Mouse (Mus musculus): ENCODE results near the gene Tent4a. TPM values are rescaled to one million over a fixed set of nuclear protein-coding genes. Genes with fewer than 3 reads are reported as not detected.

Tent4a gene
- total RNA-seq, 2 experiments from 2014 or later, result 17.2 to 17.6 TPM

DNA sequence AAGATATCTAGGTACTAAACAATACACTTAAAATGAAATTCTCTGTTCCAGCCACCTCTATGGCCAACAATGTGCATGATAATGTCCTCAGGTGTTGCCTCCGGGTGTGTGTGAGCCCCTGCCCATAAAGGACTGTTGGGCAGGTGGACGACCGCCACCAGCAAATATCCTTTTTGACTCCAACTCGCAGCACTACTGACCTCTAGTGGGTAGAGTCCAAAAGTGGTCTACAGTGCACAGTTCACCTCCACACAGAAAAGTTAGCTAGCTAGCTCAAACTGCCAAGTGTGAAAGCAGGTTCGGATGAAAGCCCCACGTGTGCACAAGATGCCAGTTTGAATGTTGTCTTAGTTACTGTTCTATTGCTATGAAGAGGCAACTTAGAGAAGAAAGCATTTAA lies 49.1 kb downstream of the Tent4a start:
- intact Hi-C loops (cut with DNase I), result loop anchor here (1.0 to 10.0 kb wide), 3 partner anchors 98 to 891 kb away; partner anchors contain the start of gene 1700001L19Rik
- peak; percentile 54 to 63 for DNase-seq

GRCm38 (mm10) chr13:69482751-69483150 lies 51.7 kb downstream of the Tent4a start:
- DNase-seq, result peak; percentile 69 to 75
- intact Hi-C loops (cut with DNase I), result loop anchor here (10.0 kb wide), 1 partner anchor 888 kb away; the partner anchor contains the start of gene 1700001L19Rik

- peak; percentile 83 for DNase-seq
- intact Hi-C loops (cut with DNase I), result loop anchor here (10.0 kb wide), 1 partner anchor 887 kb away; the partner anchor contains the start of gene 1700001L19Rik
These were observed 52.5 kb downstream of the Tent4a start for GRCm38 (mm10) chr13:69481634-69482505.

GRCm38 (mm10) chr13:69481026-69481425 lies 53.4 kb downstream of the Tent4a start:
- DNase-seq, result peak; percentile 66 to 76
- intact Hi-C loops (cut with DNase I), result loop anchor here (10.0 kb wide), 1 partner anchor 886 kb away; the partner anchor contains the start of gene 1700001L19Rik

- DNase-seq, result no peak
- intact Hi-C loops (cut with DNase I), result loop anchor here (10.0 kb wide), 1 partner anchor 885 kb away; the partner anchor contains the start of gene 1700001L19Rik
These were observed 54.5 kb downstream of the Tent4a start for GRCm38 (mm10) chr13:69479906-69480305.

DNA sequence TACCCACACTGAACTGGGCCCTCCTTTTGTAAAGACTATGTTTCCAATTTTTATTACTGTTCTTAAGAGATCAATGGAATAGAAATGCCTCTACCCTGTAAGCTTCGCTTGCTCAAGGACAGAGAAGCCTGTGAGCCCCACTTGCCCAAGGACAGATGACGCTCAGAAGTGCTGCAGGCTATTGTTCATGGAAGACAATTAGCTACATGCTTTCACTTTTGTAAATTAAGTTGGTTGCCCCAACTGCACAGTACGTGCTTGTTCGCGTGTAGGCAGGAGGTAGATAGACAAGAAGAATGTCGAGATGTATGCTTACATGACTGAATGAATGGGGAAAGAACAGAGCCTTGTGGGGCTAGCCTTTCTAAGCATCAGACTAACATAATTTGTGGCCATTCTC lies 55.7 kb downstream of the Tent4a start:
- no peak for DNase-seq
- intact Hi-C loops (cut with DNase I), result no loop called here

DNA sequence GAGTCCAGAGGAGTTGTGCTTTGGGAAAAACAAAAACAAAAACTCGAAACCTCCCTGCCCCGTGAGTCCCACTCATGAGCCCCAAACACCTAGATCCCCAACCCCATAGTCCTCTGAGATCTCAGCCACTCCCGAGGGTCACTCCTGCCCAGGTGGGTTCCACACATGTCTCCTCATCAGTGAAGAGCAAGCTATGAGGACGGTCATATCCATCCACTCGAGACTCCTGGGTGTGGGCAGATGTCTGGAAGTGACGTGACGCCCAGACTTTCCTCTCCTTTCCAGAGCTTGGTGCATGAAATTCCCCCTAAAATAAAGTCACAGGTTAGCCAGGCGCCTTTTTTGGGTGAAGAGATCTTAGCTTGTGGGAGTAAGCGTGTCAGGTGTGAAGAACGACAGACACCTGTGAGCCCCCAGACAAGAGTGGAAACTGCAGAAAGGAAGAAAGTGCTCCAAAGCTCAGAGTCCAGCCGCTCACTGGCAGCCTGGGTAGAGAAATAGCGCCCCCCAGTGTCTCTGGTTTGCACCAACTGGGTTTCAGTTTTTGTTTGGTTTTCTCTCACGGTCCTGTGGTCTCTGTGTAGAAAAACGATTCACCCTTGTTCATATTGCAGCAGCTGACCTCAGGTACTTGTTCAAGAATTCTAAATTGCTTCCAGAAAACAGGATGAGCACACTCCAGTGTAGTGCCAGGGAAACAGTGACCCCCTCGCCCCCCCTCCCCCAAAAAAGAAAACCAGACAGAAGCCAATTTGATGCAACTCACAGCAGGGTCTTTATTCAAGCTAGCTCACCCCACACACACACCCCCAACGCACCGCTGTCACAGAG lies 73.6 kb downstream of the Tent4a start:
- peak; percentile 46 to 65 for DNase-seq

DNA sequence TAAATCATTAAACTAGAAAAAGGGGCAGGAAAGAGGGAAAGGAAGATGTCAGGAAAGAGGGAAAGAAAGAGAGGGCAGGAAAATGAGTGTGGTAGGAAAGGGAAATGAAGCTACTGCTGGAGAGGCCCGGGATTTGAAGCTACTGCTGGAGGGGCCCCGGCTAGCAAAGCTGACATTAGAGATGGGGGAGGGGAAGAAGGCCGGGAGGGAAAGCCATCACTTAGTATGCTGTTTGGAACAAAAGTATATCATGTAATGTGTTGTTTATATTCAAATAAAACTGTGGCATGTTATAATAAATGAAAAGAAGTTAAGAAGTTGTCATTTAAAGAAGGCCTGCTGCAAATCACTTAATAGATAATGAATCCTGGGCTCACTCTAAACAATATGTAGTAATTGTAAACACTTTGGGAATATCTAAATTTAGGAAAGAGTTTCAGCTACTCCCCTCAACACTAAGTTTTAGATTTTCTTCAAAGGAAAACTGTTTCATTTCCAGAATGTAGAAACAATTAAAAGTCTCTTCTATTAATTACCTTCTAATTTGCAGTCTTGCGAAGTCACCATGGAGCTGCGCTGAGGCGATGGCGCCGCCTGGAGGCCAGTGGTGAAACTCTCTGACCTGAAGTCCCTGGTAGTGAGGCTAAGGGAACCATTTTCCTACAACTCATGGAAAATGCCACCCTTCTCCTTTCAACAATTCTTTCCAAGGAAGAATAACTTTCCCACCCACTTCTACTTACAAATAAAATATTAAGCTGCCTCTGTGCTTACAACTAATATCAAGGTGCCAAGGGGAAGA lies 74.6 kb downstream of the Tent4a start:
- intact Hi-C loops (cut with DNase I), result loop anchor here (2.0 kb wide), 1 partner anchor 457 kb away; no protein-coding TSS in a partner anchor
- peak; percentile 60 to 75 for DNase-seq

More for the DNA sequence above, 73.6 kb downstream of the Tent4a start:
- intact Hi-C loops (cut with DNase I), result loop anchor here (2.0 kb wide), 1 partner anchor 458 kb away; no protein-coding TSS in a partner anchor

- intact Hi-C loops (cut with DNase I), result no loop called here
- DNase-seq, result no peak
These were observed 75.5 kb downstream of the Tent4a start for GRCm38 (mm10) chr13:69458891-69459290.

DNA sequence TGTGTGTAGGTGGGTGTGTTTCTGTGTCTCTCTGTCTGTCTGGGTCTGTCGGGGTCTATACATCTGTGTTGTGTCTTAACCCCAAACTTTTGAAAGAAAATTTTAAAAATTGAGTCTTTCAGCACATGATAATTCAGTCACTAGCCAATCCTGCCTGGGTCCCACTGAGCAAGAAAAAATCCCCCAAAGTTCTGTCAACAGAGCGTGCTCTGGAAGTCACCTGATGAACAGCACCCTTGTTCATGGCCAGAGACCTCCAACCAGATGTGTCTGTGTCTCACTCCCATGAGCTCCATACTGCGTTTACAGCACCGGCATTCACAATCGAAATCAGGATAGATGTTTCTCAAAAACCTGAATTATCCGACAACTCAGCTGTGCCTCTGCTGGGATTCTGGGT lies 76.0 kb downstream of the Tent4a start:
- no peak for DNase-seq
- intact Hi-C loops (cut with DNase I), result no loop called here

DNA sequence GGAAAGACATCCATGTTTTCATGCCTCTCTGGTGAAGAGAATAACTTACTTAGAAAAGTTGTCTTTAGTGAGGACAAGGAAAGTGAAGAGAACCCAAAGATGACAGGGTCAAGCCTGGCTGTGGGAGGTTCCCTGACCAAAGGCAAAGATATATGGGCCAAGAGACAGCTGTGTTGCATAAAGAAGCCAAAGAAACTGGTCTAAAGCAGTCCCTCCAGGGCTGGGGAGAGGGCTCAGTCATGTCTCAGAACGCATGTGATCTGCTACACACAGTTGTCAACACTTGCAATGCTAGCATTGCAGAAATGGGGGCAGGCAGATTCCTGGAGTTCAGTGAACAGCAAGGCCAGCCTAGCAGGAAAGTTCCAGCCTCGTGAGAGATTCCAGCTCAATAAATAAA lies 77.3 kb downstream of the Tent4a start:
- DNase-seq, result peak; percentile 22 to 25
- intact Hi-C loops (cut with DNase I), result no loop called here

GRCm38 (mm10) chr13:69456641-69457040 lies 77.8 kb downstream of the Tent4a start:
- intact Hi-C loops (cut with DNase I), result no loop called here
- no peak for DNase-seq

DNA sequence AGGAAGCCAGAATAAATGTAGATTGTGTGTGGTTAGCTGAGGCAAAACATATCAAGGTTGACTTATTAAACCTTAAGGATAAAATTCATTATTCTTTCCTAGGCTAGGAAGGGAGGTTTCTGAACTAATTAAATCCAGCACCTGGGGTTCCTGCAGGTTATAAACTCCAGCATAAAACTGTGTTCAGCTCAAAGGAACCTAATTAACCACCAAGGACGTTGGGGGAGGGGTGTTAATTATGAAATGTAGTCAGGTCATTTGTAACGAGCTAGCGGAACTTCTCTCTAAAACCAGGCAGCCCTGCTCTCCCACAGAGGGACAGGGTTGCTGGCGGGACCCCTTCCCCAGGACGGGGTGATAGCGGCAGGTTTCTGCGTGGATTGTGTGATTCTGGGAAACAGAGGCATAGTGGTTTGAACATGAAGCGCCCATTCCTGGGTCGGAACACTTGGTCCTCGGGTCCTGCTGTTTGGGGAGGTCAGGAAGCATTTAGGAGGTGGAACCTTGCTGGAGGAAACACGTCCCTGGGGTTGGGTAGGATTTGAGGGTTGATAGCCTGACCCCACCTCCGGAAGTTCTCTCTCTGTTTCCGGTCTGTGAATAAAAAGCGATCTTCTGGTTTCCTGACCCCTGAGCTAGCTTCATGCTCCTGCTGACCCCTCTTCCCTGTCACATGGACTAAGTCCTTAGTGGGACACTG lies 78.8 kb downstream of the Tent4a start:
- no peak for DNase-seq
- intact Hi-C loops (cut with DNase I), result no loop called here

Other genes starting within 250 kb of the Tent4a start
- 10 to 100 TPM; 40.9 to 47.6 TPM for gene Nsun2, start 871 bp downstream of the Tent4a start, total RNA-seq (2021)
- 1 to 10 TPM; 2.4 to 2.5 TPM for gene Srd5a1, start 76.8 kb upstream of the Tent4a start, total RNA-seq (2021)
- 1 to 10 TPM in 1 of 2 experiments, under 1 TPM in 1; 0.87 to 1.2 TPM for gene Ube2ql1, start 205.3 kb upstream of the Tent4a start, total RNA-seq (2021)